In the genomic region with DNA sequence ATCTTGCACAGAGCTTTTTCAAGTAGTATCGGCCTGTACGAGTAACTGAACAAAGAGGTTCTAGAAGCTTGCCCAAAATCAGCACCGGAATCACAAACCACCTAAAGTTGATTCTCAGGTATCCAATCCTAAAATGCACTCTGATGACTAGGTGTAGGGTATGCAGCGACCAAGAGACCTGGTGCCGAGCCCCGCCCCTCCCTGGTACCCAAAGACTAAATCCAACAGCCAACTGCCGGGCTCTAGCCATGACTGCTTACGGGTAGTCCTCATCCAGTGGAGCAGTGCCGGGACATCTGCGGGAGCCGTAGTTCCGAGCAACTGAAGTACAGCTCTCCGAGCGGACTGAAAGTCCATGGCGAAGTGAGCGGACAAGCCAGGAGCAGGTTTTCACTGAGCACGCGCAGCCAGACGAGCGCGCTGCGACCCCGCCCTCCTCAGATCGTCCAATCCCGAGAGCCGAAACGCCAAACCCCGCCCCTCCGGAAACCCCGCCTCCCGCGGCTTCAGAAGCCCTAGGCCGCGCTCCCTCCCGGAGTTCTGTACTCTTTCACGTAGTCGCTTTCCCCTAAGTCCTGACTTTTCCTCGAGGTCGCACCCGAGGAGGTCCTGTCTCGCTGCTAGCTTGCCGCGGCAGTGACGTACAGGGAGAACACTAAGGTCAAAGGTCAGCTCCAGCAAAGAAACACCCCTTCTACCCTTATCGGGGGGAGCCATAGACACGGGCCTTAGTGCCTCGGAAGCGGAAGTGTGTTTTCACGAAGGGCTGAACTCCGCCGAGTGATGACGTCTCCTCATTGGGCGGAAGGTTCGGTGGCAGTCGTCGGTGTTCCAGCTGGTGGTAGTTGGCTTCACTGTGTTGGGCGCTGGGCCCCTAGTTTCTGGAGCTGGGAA, we compare ENCODE assay signal across 7 mouse cellular contexts. TPM values are rescaled to one million over a fixed set of nuclear protein-coding genes. Genes with fewer than 3 reads are reported as not detected.
DNase-seq lines count a peak whose midpoint lies in the region; ATAC-seq and TF ChIP-seq lines count a peak whose summit lies in the region.
"Not testable (repeated sequence)": the region's sequence is repeated elsewhere in the genome, so short reads cannot be mapped to it uniquely, and the experiment has no call there.

A gene (plus strand): TSS at position 543 of the 894 bp plus-strand sequence.

- peak; percentile 98 for ATAC-seq in forebrain, embryonic 12.5 days (ENCODE audit: low FRiP score)
- peak; percentile 99 for ATAC-seq in hindbrain, embryonic 15.5 days (ENCODE audit: low FRiP score, low read depth)
- peak; percentile 96 for ATAC-seq in liver, embryonic 16.5 days (ENCODE audit: low read depth)
- peak; percentile 97 for ATAC-seq in monocyte, adult 5-6 weeks (replicated peaks; ENCODE audit: insufficient number of reproducible peaks, low FRiP score, low TSS enrichment, poor library complexity, severe bottlenecking)

- no CpG with 5 or more reads among the region's 57 CpGs for WGBS in bone marrow, adult 2 months
- WGBS in forebrain, embryonic 12.5 days, result no CpG with 5 or more reads among the region's 57 CpGs
- WGBS in hindbrain, embryonic 15.5 days, result no CpG with 5 or more reads among the region's 57 CpGs
- WGBS in liver, embryonic 16.5 days (ENCODE audit: insufficient replicate concordance), result no CpG with 5 or more reads among the region's 57 CpGs

- not testable (repeated sequence) for H3K9me3 ChIP-seq in forebrain, embryonic 12.5 days; hindbrain, embryonic 15.5 days; liver, embryonic 16.5 days (replicated peaks; ENCODE audit: control insufficient read depth, low read length)

- TF ChIP-seq CTCF in bone marrow, adult 2 months (IDR thresholded peaks at IDR 0.05; ENCODE audit: control insufficient read depth, insufficient read depth, low read length), result not testable (repeated sequence)

- not testable (repeated sequence) for TF ChIP-seq POLR2A in bone marrow, adult 2 months (IDR thresholded peaks at IDR 0.05; ENCODE audit: borderline replicate concordance, control insufficient read depth, low read depth, low read length)

- not testable (repeated sequence) for H3K4me2 ChIP-seq in forebrain, embryonic 12.5 days; hindbrain, embryonic 15.5 days; liver, embryonic 16.5 days (ENCODE audit: low read depth, low read length)

- not testable (repeated sequence) for H3K27me3 ChIP-seq in forebrain, embryonic 12.5 days; hindbrain, embryonic 15.5 days; liver, embryonic 16.5 days (ENCODE audit: control insufficient read depth, insufficient read depth, low read depth, low read length)

- not testable (repeated sequence) for H3K27ac ChIP-seq in bone marrow, adult 2 months (ENCODE audit: control insufficient read depth, insufficient read depth, low read depth, low read length, poor library complexity); forebrain, embryonic 12.5 days; hindbrain, embryonic 15.5 days (replicated peaks); liver, embryonic 16.5 days (ENCODE audit: low read length)

- H3K4me3 ChIP-seq in bone marrow, adult 2 months (replicated peaks; ENCODE audit: control insufficient read depth, low read depth, low read length), result peak within 1 kb of the TSS; percentile 59
- H3K4me3 ChIP-seq in forebrain, embryonic 12.5 days (replicated peaks), result peak within 1 kb of the TSS; percentile 40
- H3K4me3 ChIP-seq in hindbrain, embryonic 15.5 days, result peak within 1 kb of the TSS; percentile 39
- H3K4me3 ChIP-seq in liver, embryonic 16.5 days (ENCODE audit: low read depth, low read length), result peak within 1 kb of the TSS; percentile 54

- not testable (repeated sequence) for H3K36me3 ChIP-seq in forebrain, embryonic 12.5 days (replicated peaks); hindbrain, embryonic 15.5 days; liver, embryonic 16.5 days (ENCODE audit: control insufficient read depth, insufficient read depth)

- H3K4me1 ChIP-seq in bone marrow, adult 2 months (ENCODE audit: control insufficient read depth, insufficient read depth, low read length); forebrain, embryonic 12.5 days; hindbrain, embryonic 15.5 days (replicated peaks); liver, embryonic 16.5 days (ENCODE audit: control insufficient read depth, low read depth, low read length): not testable (repeated sequence)

- H3K9ac ChIP-seq in forebrain, embryonic 12.5 days; hindbrain, embryonic 15.5 days; liver, embryonic 16.5 days (ENCODE audit: low read depth, low read length): not testable (repeated sequence)

- DNase-seq in heart, adult 8-10 months (ENCODE audit: low spot score); left cerebral cortex, adult 18-20 months (ENCODE audit: low spot score in 2 of 2): not testable (repeated sequence)

RNA-seq across cellular contexts. Expression of the gene that starts here (rescaled TPM):
- 15.9 and 20.3 TPM in 2 replicates for polyA plus RNA-seq in bone marrow, adult 2 months (2011; ENCODE audit: insufficient read depth, insufficient read length, low replicate concordance, missing spikeins)
- 74.9 and 79.2 TPM in 2 replicates for polyA plus RNA-seq in forebrain, embryonic 12.5 days (2016; fragmentation: Nextera tagmentation; extraction: Ambion mirVana)
- total RNA-seq in heart, adult 8-10 months (2022), result 10 to 100 TPM; 25.5 to 38.5 (median 28.2) TPM
- polyA plus RNA-seq in hindbrain, embryonic 15.5 days (2015; fragmentation: Nextera tagmentation; extraction: Ambion mirVana), result 70.6 and 74.6 TPM in 2 replicates
- total RNA-seq in left cerebral cortex, adult 18-20 months (2021), result 10 to 100 TPM; 32.7 to 34.1 TPM
- 30.2 and 31.5 TPM in 2 replicates for polyA plus RNA-seq in liver, embryonic 16.5 days (2015; fragmentation: Nextera tagmentation; extraction: Ambion mirVana)
- total RNA-seq in monocyte, adult 5-6 weeks (2017), result 75.5 to 89.5 TPM (median 85.3 TPM) in 3 replicates
